Mouse (Mus musculus) myocyte (in vitro differentiated cells): ENCODE measurements around the gene Grwd1. TPM values are rescaled to one million over a fixed set of nuclear protein-coding genes. Genes with fewer than 3 reads are reported as not detected.

Experiments
- H3K27me3 ChIP-seq: one replicate; pipeline ENCODE4 v1.6.1; 2011; ENCODE audit not compliant: control insufficient read depth, insufficient read depth, insufficient read length
- H3K36me3 ChIP-seq: one replicate; pipeline ENCODE4 v1.6.1; 2011; ENCODE audit not compliant: control insufficient read depth, insufficient read depth
- H3K4me2 ChIP-seq: one replicate; pipeline ENCODE4 v1.6.1; 2011; ENCODE audit warnings: low read depth, control low read depth
- H3K4me3 ChIP-seq: one replicate; pipeline ENCODE4 v1.5.1; 2011; ENCODE audit warnings: mild to moderate bottlenecking, control low read depth, moderate library complexity
- H3K79me2 ChIP-seq: one replicate; pipeline ENCODE4 v1.6.1; 2011; ENCODE audit not compliant: control insufficient read depth, insufficient read depth
- H3ac ChIP-seq: one replicate; pipeline ENCODE4 v1.6.1; 2011; ENCODE audit not compliant: control insufficient read depth, insufficient read length
- CEBPB ChIP-seq: IDR thresholded peaks from 2 replicates; pipeline ENCODE4 v1.6.1; 2011; ENCODE audit warnings: mild to moderate bottlenecking, moderate library complexity; ENCODE audit not compliant: poor library complexity, insufficient read depth, severe bottlenecking
- E2F4 ChIP-seq: IDR thresholded peaks from one replicate; pipeline ENCODE4 v1.6.1; 2011; ENCODE audit warnings: mild to moderate bottlenecking, control low read depth, moderate library complexity; ENCODE audit not compliant: insufficient read depth
- MAX ChIP-seq: IDR thresholded peaks from one replicate; pipeline ENCODE4 v1.6.1; 2011; ENCODE audit warnings: low read depth, mild to moderate bottlenecking, control low read depth
- MYOD1 ChIP-seq, 3 experiments: IDR thresholded peaks; one replicate each; pipeline ENCODE4 v1.6.1; 2011; ENCODE audit warnings: control low read depth in 2 of 3, low read depth in 2 of 3, mild to moderate bottlenecking in 2 of 3, moderate library complexity in 1 of 3; ENCODE audit not compliant: insufficient read length in 2 of 3, control insufficient read depth in 1 of 3
- MYOG ChIP-seq, 3 experiments: IDR thresholded peaks; one replicate each; pipeline ENCODE4 v1.6.1; 2011; ENCODE audit warnings: control low read depth in 2 of 3, low read depth in 2 of 3, mild to moderate bottlenecking in 2 of 3; ENCODE audit not compliant: insufficient read length in 2 of 3, control insufficient read depth in 1 of 3, insufficient read depth in 1 of 3
- POLR2A ChIP-seq: IDR thresholded peaks from one replicate; pipeline ENCODE4 v1.6.1; 2011; ENCODE audit warnings: low read depth, mild to moderate bottlenecking, control low read depth, moderate library complexity; ENCODE audit not compliant: insufficient read length
- POLR2AphosphoS2 ChIP-seq: IDR thresholded peaks from one replicate; pipeline ENCODE4 v1.6.1; 2011; ENCODE audit warnings: low read depth, control low read depth; ENCODE audit not compliant: insufficient read length
- REST ChIP-seq: IDR thresholded peaks from one replicate; pipeline ENCODE4 v1.6.1; 2011; ENCODE audit warnings: mild to moderate bottlenecking, control low read depth, moderate library complexity; ENCODE audit not compliant: insufficient read depth, insufficient read length
- SRF ChIP-seq: IDR thresholded peaks from one replicate; pipeline ENCODE4 v1.6.1; 2011; ENCODE audit warnings: low read depth; ENCODE audit not compliant: control insufficient read depth, insufficient read length
- TCF12 ChIP-seq: IDR thresholded peaks from one replicate; pipeline ENCODE4 v1.6.1; 2011; ENCODE audit warnings: mild to moderate bottlenecking, control low read depth; ENCODE audit not compliant: poor library complexity, insufficient read depth, severe bottlenecking
- TCF3 ChIP-seq: IDR thresholded peaks from one replicate; pipeline ENCODE4 v1.6.1; 2011; ENCODE audit warnings: low read depth, control low read depth; ENCODE audit not compliant: insufficient read length
- USF1 ChIP-seq: IDR thresholded peaks from one replicate; pipeline ENCODE4 v1.6.1; 2011; ENCODE audit warnings: low read depth, mild to moderate bottlenecking, control low read depth, moderate library complexity
- polyA plus RNA-seq: library from polyadenylated mRNA; unstranded; fragments of >200 nt; fragmentation: generic; extraction: Trizol; gene quantifications from one replicate; pipeline ENCODE4 v1.2.1, GENCODE M21; 2012; ENCODE audit warnings: missing spikeins

The Grwd1 gene
- polyA plus RNA-seq, 1 experiment: 36.2 TPM

GRCm38 (mm10) chr7:45786661-45787413 is 43.9 kb downstream of the Grwd1 start:
- no peak for TF ChIP-seq MAX
- no peak for TF ChIP-seq TCF3
- TF ChIP-seq POLR2AphosphoS2: no peak
- no peak for TF ChIP-seq USF1
- no peak for TF ChIP-seq MYOD1 (IDR thresholded peaks at IDR 0.05; ENCODE audit: control insufficient read depth in 1 of 3, insufficient read length in 2 of 3, low read depth in 2 of 3)
- TF ChIP-seq E2F4: no peak
- no peak for TF ChIP-seq POLR2A
- TF ChIP-seq SRF: no peak
- TF ChIP-seq CEBPB: no peak
- no peak overlapping the region for H3ac ChIP-seq
- H3K36me3 ChIP-seq: no peaks in the 10 kb centered on the region
- H3K79me2 ChIP-seq: no peaks in the 10 kb centered on the region
- H3K27me3 ChIP-seq: peaks cover 41% of the 10 kb centered on the region
- H3K4me2 ChIP-seq: no peak overlapping the region
- no peak overlapping the region for H3K4me3 ChIP-seq

GRCm38 (mm10) chr7:45786136-45786578 is 44.6 kb downstream of the Grwd1 start:
- TF ChIP-seq MAX (no peak), POLR2A (no peak), TCF3 (no peak), REST (no peak), SRF (no peak)
- no peak overlapping the region for H3ac ChIP-seq

GRCm38 (mm10) chr7:45785388-45786135 is 45.2 kb downstream of the Grwd1 start:
- TF ChIP-seq MYOG (IDR thresholded peaks at IDR 0.05; ENCODE audit: control insufficient read depth in 1 of 3, insufficient read depth in 1 of 3, insufficient read length in 2 of 3, low read depth in 2 of 3) (no peak), POLR2AphosphoS2 (no peak), E2F4 (no peak), TCF12 (no peak), POLR2A (no peak), USF1 (no peak), SRF (no peak), REST (no peak), MAX (no peak), MYOD1 (IDR thresholded peaks at IDR 0.05; ENCODE audit: control insufficient read depth in 1 of 3, insufficient read length in 2 of 3, low read depth in 2 of 3) (no peak), CEBPB (no peak), TCF3 (no peak)
- no peak overlapping the region for H3K4me3 ChIP-seq
- no peaks in the 10 kb centered on the region for H3K79me2 ChIP-seq
- H3K36me3 ChIP-seq: no peaks in the 10 kb centered on the region
- no peak overlapping the region for H3ac ChIP-seq
- peaks cover 41% of the 10 kb centered on the region for H3K27me3 ChIP-seq
- peak overlapping the region; percentile 12 for H3K4me2 ChIP-seq

More at GRCm38 (mm10) chr7:45786136-45786578, 44.6 kb downstream of the Grwd1 start:
- H3K27me3 ChIP-seq: peaks cover 41% of the 10 kb centered on the region
- H3K79me2 ChIP-seq: no peaks in the 10 kb centered on the region
- no peak overlapping the region for H3K4me3 ChIP-seq
- no peaks in the 10 kb centered on the region for H3K36me3 ChIP-seq
- no peak overlapping the region for H3K4me2 ChIP-seq

GRCm38 (mm10) chr7:45784524-45785372 is 46.0 kb downstream of the Grwd1 start, which contains the start of gene Sult2b1:
Gene Sult2b1 (minus strand): TSS chr7:45784669.
- peaks cover 41% of the 10 kb centered on the region for H3K27me3 ChIP-seq

More at GRCm38 (mm10) chr7:45784524-45785372, 46.0 kb downstream of the Grwd1 start, which contains the start of gene Sult2b1:
- TF ChIP-seq USF1: no peak
- TF ChIP-seq POLR2AphosphoS2: no peak
- TF ChIP-seq CEBPB: no peak
- no peak for TF ChIP-seq MYOD1 (IDR thresholded peaks at IDR 0.05; ENCODE audit: control insufficient read depth in 1 of 3, insufficient read length in 2 of 3, low read depth in 2 of 3)
- TF ChIP-seq TCF12: no peak
- no peak for TF ChIP-seq TCF3
- no peak for TF ChIP-seq MYOG (IDR thresholded peaks at IDR 0.05; ENCODE audit: control insufficient read depth in 1 of 3, insufficient read depth in 1 of 3, insufficient read length in 2 of 3, low read depth in 2 of 3)
- TF ChIP-seq REST: no peak
- TF ChIP-seq MAX: no peak
- no peak for TF ChIP-seq POLR2A
- no peak for TF ChIP-seq E2F4
- no peak for TF ChIP-seq SRF
- no peak within 1 kb of the TSS for H3ac ChIP-seq
- no peaks in the 10 kb centered on the region for H3K36me3 ChIP-seq
- H3K4me2 ChIP-seq: peak within 1 kb of the TSS; percentile 50
- no peaks in the 10 kb centered on the region for H3K79me2 ChIP-seq
- no peak within 1 kb of the TSS for H3K4me3 ChIP-seq
